Mouse (Mus musculus) midbrain, embryonic 13.5 days (tissue): Measurements from ENCODE around the gene Ctdspl. TPM values are rescaled to one million over a fixed set of nuclear protein-coding genes. Genes with fewer than 3 reads are reported as not detected.

ENCODE experiments used
- ATAC-seq: fragments of 200-750 bp; cut with Nextera tagmentation; 2 replicates; pipeline ENCODE4 v1.8.0; 2017; ENCODE audit warnings: mild to moderate bottlenecking, moderate TSS enrichment, moderate library complexity
- H3K27ac ChIP-seq: fragments of 300-500 bp; sonication (generic); 2 replicates; pipeline ENCODE4 v1.5.1; 2015; ENCODE audit warnings: inconsistent platforms, mild to moderate bottlenecking, moderate library complexity
- H3K27me3 ChIP-seq: fragments of 300-500 bp; sonication (generic); 2 replicates; pipeline ENCODE4 v1.6.1; 2015; ENCODE audit warnings: mild to moderate bottlenecking, inconsistent platforms
- H3K36me3 ChIP-seq: fragments of 300-500 bp; sonication (generic); 2 replicates; pipeline ENCODE4 v1.6.1; 2015; ENCODE audit warnings: mild to moderate bottlenecking, inconsistent platforms
- H3K4me1 ChIP-seq: fragments of 300-500 bp; sonication (generic); replicated peaks from 2 replicates; pipeline ENCODE4 v1.6.1; 2015; ENCODE audit warnings: inconsistent platforms
- H3K4me2 ChIP-seq: fragments of 300-500 bp; sonication (generic); replicated peaks from 2 replicates; pipeline ENCODE4 v1.6.1; 2015; ENCODE audit warnings: moderate library complexity, mild to moderate bottlenecking, inconsistent platforms
- H3K4me3 ChIP-seq: fragments of 300-500 bp; sonication (generic); replicated peaks from 2 replicates; pipeline ENCODE4 v1.5.1; 2015; ENCODE audit warnings: mild to moderate bottlenecking, inconsistent platforms
- H3K9ac ChIP-seq: fragments of 300-500 bp; sonication (generic); replicated peaks from 2 replicates; pipeline ENCODE4 v1.6.1; 2015; ENCODE audit warnings: mild to moderate bottlenecking, inconsistent platforms
- H3K9me3 ChIP-seq: fragments of 300-500 bp; sonication (generic); 2 replicates; pipeline ENCODE4 v1.6.1; 2016; ENCODE audit warnings: mild to moderate bottlenecking, inconsistent platforms
- WGBS: fragments of 180-500 bp; shearing (Covaris S2); methylation state at CpG from one replicate; pipeline ENCODE4 v1.1.7; 2015; 5-methylcytosine and 5-hydroxymethylcytosine counted together
- polyA plus RNA-seq: library from polyadenylated mRNA; unstranded; fragments of >200 nt; fragmentation: Nextera tagmentation; extraction: Ambion mirVana; gene quantifications from 2 replicates; pipeline ENCODE4 v1.2.1, GENCODE M21; 2015

Ctdspl gene
- polyA plus RNA-seq, 1 experiment from 2014 or later, result 6.2 TPM

DNA sequence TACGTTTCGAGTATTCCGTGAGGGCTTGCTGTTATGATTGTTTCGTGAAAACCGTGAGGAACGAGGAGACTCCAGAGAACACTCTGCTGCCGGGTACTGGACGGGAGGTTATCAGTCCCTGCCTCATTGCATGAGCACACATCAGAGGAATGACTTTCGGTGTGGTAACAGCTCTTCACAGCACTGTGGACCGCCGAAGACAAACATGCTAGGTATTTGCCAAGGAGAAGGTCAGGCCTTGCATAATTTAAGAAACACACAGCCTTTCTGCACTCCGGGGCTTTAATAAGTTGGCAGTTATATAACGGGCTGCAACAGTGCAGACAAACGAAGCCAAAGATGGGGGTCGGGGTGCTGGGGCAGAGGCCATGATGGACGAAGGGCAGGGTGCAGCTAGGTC lies 25.9 kb downstream of the Ctdspl start:
- H3K4me1 ChIP-seq, result no peaks in the 10 kb centered on the region
- H3K4me2 ChIP-seq, result no peak overlapping the region
- no peak overlapping the region for H3K27ac ChIP-seq
- 91% methylated on average over 16 of the region's 16 CpGs for whole genome bisulfite sequencing
- ATAC-seq, result no peak
- H3K9me3 ChIP-seq, result no peaks in the 10 kb centered on the region
- H3K27me3 ChIP-seq, result no peaks in the 10 kb centered on the region
- no peak overlapping the region for H3K4me3 ChIP-seq
- no peak overlapping the region for H3K9ac ChIP-seq
- H3K36me3 ChIP-seq, result no peaks in the 10 kb centered on the region

DNA sequence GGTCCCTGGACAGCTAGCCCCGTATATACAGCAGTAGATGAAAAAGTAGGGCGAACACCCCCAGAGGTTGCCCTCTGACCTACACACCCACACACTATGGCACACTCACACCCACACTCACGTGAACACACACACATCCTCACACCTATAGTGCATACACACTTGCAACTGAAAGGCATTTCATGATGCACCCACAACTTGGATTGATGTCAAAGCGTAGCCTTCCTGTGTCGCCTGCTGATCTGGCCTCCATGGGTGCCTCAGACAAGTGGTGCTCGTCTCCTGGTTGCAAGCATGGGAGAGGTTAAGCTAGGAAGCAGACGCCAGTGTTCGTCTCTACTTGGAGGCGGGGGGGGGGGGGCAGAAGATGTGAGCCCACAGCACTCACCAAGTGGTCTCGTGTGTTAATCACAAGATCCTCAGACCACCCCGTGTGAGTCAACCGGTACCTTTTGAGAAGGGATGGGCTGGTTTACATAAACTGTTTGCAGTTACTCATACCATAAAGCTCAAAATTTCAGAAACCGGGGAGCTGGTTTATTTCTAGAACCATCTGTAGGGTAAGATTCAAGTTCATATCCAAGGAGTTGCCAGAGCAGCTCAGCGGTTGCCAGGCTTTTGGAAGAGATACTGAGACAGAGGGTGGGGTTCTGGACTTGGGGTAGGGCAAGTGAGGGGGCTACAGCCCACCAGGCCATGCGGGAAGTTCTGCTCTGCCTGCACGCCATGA lies 27.4 kb downstream of the Ctdspl start:
- Histone ChIP-seq H3K4me2 (no peak overlapping the region), H3K27ac (no peak overlapping the region), H3K4me1 (no peaks in the 10 kb centered on the region), H3K4me3 (no peak overlapping the region), H3K27me3 (no peaks in the 10 kb centered on the region), H3K36me3 (no peaks in the 10 kb centered on the region), H3K9me3 (no peaks in the 10 kb centered on the region), H3K9ac (no peak overlapping the region)
- 92% methylated on average over 16 of the region's 16 CpGs for WGBS
- ATAC-seq, result no peak

DNA sequence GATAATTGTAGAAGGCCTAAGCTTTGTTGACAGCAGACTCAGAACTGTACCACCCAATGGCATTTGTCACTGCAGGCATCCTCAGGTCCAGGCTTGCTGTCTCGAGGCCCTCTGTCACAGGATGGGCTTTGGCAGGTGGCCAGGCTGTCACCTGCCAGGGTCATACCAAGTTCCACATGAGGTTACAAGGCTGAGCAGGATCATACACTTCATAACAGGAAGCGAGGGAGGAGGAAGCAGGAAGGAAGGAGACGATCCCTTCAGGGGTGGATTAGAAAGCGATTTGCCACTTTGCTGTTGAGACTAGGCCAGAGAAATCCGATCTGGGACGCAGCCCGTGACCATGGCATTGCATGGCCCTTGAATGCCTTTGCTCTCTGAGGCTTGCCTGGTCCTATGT lies 32.5 kb downstream of the Ctdspl start:
- WGBS, result 81% methylated on average over 7 of the region's 7 CpGs
- Histone ChIP-seq H3K4me2 (no peak overlapping the region), H3K4me3 (no peak overlapping the region), H3K36me3 (no peaks in the 10 kb centered on the region), H3K9ac (no peak overlapping the region), H3K27me3 (no peaks in the 10 kb centered on the region), H3K9me3 (no peaks in the 10 kb centered on the region), H3K4me1 (no peaks in the 10 kb centered on the region), H3K27ac (no peak overlapping the region)
- ATAC-seq, result no peak

DNA sequence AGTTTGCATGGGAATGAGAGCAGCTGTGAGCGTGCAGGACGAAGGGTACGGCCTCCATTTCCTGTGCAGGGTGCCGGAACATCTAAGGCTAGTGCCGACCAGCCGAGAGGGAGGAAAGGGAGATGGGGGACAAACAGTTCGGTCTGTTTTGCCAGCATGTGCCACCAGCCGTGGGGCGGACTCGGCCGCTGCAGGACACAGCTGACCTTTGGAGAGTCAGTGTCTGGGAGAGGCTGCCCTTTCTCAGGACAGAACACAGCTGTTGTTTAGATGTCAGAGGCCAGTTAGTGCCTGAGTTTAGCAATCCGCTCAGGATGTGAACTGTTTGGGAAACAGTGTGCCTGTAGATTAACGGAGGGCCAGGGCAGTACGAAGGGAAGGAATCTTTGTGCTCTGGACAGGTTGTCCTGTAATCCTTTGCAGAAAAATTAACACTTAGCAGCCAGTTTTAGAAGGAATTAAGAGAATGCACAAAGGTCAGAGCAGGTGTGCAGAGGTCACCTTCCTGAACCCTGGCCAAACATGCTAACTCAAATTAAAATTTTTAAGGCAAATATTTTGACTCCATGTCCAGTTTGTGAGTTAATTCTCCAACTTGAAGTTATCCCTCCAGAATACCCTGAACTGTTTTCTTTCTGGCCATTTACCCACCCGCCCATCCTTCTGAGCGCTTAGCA lies 34.3 kb downstream of the Ctdspl start:
- no peak for ATAC-seq
- Histone ChIP-seq H3K9me3 (no peaks in the 10 kb centered on the region), H3K4me2 (no peak overlapping the region), H3K4me3 (no peak overlapping the region), H3K9ac (no peak overlapping the region), H3K36me3 (no peaks in the 10 kb centered on the region), H3K27me3 (no peaks in the 10 kb centered on the region), H3K27ac (no peak overlapping the region), H3K4me1 (peaks cover 6% of the 10 kb centered on the region; the same call in 1 of the 2 replicates)
- 74% methylated on average over 16 of the region's 16 CpGs for WGBS

DNA sequence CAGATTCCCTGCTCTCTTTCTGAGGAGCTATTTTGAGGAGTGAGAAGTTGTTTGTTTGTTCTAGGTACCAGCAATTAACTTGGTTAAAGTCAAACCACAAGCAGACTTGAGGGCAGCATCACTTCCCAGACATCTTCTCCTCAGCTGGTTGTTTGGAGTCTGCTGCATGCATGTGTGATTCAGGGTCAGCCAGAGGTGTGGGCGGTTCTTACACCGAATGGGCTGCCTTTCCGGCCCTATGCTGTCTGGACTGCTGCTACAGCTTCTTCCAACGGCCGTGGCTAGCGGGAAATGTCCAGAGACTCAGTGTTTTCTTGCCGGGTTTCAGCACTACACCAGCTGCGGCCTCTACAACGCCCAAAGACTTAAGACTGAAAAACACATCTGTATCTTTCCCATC lies 36.9 kb downstream of the Ctdspl start:
- 88% methylated on average over 9 of the region's 9 CpGs for WGBS
- H3K9ac ChIP-seq, result no peak overlapping the region
- no peak overlapping the region for H3K27ac ChIP-seq
- no peak overlapping the region for H3K4me2 ChIP-seq
- peaks cover 9% of the 10 kb centered on the region; the same call in 1 of the 2 replicates for H3K36me3 ChIP-seq
- no peak overlapping the region for H3K4me3 ChIP-seq
- no peaks in the 10 kb centered on the region for H3K27me3 ChIP-seq
- ATAC-seq, result no peak
- H3K4me1 ChIP-seq, result peaks cover 6% of the 10 kb centered on the region; the same call in 1 of the 2 replicates
- H3K9me3 ChIP-seq, result peaks cover 5% of the 10 kb centered on the region; the same call in 1 of the 2 replicates

DNA sequence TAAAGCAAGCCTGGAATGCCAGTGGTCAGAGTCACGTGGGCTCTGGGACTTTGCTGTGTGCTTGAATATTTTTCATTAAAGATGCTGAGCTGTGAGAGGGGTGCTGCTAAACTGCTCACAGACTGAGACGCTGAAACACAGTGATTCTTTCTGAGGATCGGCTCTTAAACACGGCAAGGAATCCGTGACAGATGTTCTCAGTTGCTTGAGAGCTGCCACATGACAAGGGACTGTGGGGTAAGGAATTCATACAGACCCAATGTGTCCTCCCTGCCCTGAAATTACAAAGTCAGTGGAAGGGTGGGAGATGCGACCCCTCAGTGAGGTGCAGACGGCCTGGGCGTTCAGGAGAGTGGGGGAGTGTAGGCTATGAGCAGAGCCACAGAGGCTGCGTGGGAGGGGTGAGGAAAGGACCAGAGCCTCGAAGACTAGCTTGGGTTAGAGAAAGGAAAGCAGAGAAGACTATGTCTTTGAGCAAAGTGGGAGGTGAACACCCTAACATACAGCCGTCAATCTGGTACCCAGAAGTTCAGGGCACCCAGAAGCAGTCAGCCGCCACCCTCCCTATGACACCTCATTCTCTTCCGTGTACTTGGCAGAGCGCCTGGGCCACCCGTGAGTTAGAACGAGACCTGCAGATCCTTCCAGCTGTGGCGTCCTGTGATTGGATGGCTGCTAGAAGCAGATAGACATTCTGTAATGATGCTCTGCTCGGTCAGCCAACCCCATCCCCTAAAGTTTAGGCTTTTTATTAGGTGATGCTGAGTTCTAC lies 38.2 kb downstream of the Ctdspl start:
- no peak for ATAC-seq
- Histone ChIP-seq H3K9me3 (peaks cover 5% of the 10 kb centered on the region; the same call in 1 of the 2 replicates), H3K9ac (no peak overlapping the region), H3K27ac (no peak overlapping the region), H3K36me3 (peaks cover 9% of the 10 kb centered on the region; the same call in 1 of the 2 replicates), H3K27me3 (no peaks in the 10 kb centered on the region), H3K4me3 (no peak overlapping the region), H3K4me2 (no peak overlapping the region), H3K4me1 (peaks cover 6% of the 10 kb centered on the region; the same call in 1 of the 2 replicates)
- 74% methylated on average over 18 of the region's 18 CpGs for WGBS

DNA sequence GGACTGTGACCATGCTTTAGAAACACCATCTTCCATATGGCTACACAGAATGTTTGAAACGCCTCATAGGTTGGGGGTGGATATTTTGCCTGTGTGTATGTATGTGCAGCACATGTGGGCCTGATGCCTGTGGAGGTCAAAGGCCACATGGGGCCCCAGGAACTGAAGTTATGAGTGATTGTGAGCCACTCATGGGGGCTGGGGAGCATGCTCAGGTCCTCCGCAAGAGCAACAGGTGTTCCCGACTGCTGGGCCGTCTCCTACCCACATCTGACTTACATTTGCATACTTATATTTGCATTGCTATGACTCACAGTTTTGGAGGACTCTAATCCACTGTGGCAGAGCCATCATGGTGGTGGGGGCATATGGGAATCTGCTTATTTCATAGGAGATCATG lies 43.6 kb downstream of the Ctdspl start:
- Histone ChIP-seq H3K36me3 (peaks cover 9% of the 10 kb centered on the region; the same call in 1 of the 2 replicates), H3K27ac (no peak overlapping the region), H3K9me3 (peaks cover 5% of the 10 kb centered on the region; the same call in 1 of the 2 replicates), H3K4me1 (peaks cover 13% of the 10 kb centered on the region), H3K4me3 (no peak overlapping the region), H3K4me2 (no peak overlapping the region), H3K27me3 (0 out of 2 replicates have a peak, but pooled peaks cover 4% of the 10 kb centered on the region), H3K9ac (no peak overlapping the region)
- WGBS, result 89% methylated on average over 4 of the region's 4 CpGs
- no peak for ATAC-seq

DNA sequence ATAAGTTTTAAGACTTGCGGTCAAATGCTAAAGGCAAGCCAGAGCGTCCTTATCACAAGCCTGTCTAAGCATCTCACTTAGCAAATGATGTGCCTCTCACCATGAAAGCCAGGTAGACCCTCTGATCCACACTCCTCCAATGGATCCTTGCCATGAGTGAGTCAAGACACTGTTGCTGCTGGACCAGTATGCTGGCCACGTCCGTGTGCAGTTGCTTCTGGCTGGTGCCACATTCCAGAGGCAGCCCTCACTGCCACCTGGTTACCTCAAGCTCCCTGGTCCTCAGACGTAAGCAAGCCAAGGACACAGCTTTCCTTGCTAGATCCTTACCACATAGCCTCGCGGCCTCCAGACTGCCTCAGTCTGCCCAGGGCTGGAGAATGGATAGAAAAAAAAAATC lies 46.8 kb downstream of the Ctdspl start:
- Histone ChIP-seq H3K36me3 (no peaks in the 10 kb centered on the region), H3K4me3 (no peak overlapping the region), H3K9ac (no peak overlapping the region), H3K4me2 (no peak overlapping the region), H3K27ac (no peak overlapping the region), H3K4me1 (peaks cover 25% of the 10 kb centered on the region), H3K27me3 (0 out of 2 replicates have a peak, but pooled peaks cover 4% of the 10 kb centered on the region), H3K9me3 (peaks cover 3% of the 10 kb centered on the region; the same call in 1 of the 2 replicates)
- WGBS, result 85% methylated on average over 7 of the region's 7 CpGs
- no peak for ATAC-seq

DNA sequence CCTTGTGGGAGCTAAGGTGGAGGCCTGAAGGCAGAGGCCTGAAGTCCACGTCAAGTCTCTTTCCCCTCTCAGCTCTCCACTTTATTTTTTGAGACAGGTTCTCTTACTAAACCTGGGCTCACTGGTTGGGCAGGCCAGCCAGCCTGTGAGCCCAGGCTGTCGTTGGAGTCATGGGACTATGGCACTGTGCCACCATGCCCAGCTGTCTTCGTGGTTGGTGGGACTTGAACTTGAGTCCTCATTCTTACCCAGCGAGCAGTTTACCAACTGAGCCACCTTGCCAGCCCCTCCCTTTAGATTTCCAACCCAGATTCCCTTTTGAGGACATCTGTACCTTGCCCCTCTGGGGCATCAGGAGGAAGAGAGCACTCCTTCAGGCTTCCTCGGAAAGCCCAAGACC lies 47.3 kb downstream of the Ctdspl start:
- ATAC-seq, result no peak
- WGBS, result 82% methylated on average over 5 of the region's 5 CpGs
- H3K4me1 ChIP-seq, result peaks cover 28% of the 10 kb centered on the region
- H3K27ac ChIP-seq, result no peak overlapping the region
- no peak overlapping the region for H3K9ac ChIP-seq
- H3K9me3 ChIP-seq, result peaks cover 3% of the 10 kb centered on the region; the same call in 1 of the 2 replicates
- H3K4me2 ChIP-seq, result no peak overlapping the region
- H3K36me3 ChIP-seq, result no peaks in the 10 kb centered on the region
- 0 out of 2 replicates have a peak, but pooled peaks cover 4% of the 10 kb centered on the region for H3K27me3 ChIP-seq
- no peak overlapping the region for H3K4me3 ChIP-seq

DNA sequence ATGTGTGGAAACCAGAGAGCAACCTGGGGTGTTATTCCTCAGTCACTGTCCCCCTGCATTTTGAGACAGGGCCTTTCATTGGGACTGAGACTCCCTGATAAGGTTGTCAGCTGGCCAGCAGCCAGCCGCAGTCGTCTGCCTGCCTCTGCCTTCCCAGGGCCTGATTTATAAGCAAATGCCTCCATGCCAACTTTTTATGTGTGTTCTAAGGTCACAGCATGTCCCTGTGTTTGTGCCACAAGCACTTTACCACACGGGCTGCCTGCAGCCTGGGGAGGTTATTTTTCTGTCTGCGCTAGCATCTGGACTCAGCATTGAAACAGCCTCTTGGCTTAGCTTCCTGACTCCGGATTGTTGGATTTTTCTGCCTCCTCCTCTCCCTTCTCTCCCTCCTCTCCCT lies 47.9 kb downstream of the Ctdspl start:
- Histone ChIP-seq H3K4me3 (no peak overlapping the region), H3K9me3 (peaks cover 3% of the 10 kb centered on the region; the same call in 1 of the 2 replicates), H3K9ac (no peak overlapping the region), H3K4me2 (no peak overlapping the region), H3K4me1 (peaks cover 28% of the 10 kb centered on the region), H3K27ac (0 out of 2 replicates have a peak overlapping the region, but pooled peaks have one; percentile 12), H3K27me3 (0 out of 2 replicates have a peak, but pooled peaks cover 4% of the 10 kb centered on the region), H3K36me3 (no peaks in the 10 kb centered on the region)
- ATAC-seq, result no peak
- 38% methylated on average over 5 of the region's 5 CpGs for WGBS

DNA sequence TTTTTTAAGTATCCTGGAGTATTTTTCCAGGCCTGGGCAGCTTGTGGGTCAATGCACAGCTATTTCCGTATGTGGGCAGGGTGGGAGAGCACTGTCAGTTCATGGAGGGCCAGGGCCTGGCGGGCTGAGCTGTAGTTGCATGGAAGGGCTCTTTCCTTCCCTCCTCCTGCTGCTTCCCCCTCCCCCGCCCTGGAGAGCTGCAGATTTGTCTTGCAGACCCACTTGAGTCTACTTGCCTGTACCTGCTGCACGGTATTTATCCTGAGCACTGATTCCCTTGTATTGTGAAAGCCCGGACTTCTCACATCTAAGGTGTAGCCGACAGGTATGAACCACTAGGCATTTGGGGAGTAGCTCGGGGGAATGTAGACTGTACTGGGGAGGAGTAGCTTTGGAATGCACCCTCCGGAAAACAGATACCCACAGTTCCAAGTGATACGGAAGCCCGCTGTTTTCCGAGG lies 49.0 kb downstream of the Ctdspl start:
- Histone ChIP-seq H3K4me2 (no peak overlapping the region), H3K27ac (no peak overlapping the region), H3K9ac (no peak overlapping the region), H3K4me3 (no peak overlapping the region), H3K9me3 (peaks cover 3% of the 10 kb centered on the region; the same call in 1 of the 2 replicates), H3K4me1 (peaks cover 30% of the 10 kb centered on the region), H3K27me3 (0 out of 2 replicates have a peak, but pooled peaks cover 4% of the 10 kb centered on the region), H3K36me3 (no peaks in the 10 kb centered on the region)
- no peak for ATAC-seq
- WGBS, result 57% methylated on average over 11 of the region's 11 CpGs
